Mouse (Mus musculus): ENCODE measurements around the gene Ppp1r10. TPM values are rescaled to one million over a fixed set of nuclear protein-coding genes. Genes with fewer than 3 reads are reported as not detected.

Gene Ppp1r10
- 26.1 and 27.1 TPM in 2 replicates for polyA plus RNA-seq (2012; rRNA removed)

DNA sequence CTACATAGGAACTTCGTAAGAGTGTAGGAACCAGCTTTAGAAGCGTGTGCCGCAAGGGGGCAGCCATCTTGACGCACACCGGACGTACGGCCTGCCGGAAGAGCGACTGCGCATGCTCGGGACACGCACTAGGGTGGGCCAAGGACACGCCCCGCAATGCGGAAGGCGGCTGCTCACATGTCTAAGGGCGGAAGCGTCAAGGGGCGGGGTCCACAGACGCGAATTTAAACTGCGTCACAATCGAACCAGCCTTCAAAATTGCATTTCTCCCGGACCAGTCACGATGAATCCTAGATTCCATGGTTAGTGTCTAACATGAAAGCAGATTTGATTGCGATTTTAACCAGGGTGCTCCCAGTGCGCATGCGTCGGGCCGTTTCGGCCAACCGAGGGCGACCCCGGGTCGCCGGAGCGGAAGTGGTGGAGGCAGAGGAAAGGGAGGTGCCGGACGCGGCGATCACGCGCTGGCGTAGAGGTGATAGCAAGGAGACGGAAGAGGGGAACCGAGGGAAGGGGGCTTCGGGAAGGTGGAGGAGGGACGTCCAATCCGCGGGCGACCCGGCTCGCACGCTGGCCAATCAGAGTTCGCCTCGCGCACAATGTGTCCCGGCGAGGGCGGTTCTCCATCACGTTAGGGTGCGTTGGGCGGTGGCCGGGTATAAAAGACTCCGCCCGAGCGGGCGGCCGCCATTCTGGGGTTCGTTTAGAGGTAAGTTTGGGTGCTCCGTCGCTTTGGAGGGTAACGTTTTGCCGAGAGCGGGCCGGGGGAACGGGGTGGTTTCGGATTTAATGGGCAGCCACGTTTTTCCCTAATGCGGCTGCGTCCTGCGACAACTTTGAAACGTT, at the start of gene Ppp1r10, which contains the start of gene Mrps18b:
Ppp1r10 (plus strand) TSS at position 138 of the 846 bp plus-strand sequence.
Mrps18b (minus strand) TSS at position 93 of the 846 bp plus-strand sequence.
- peaks cover 8% of the 10 kb centered on the region for H3K4me1 ChIP-seq (ENCODE audit: control insufficient read depth, insufficient read depth, insufficient read length)
- peak within 1 kb of the TSS; percentile 86 for H3K4me3 ChIP-seq (ENCODE audit: extremely low read depth, insufficient read depth, insufficient read length)
- DNase-seq (ENCODE audit: low read depth in 1 of 2, low spot score in 2 of 2): peak; percentile 99
- no peak for TF ChIP-seq CTCF (IDR thresholded peaks at IDR 0.05; ENCODE audit: extremely low read depth, insufficient read depth, insufficient read length, insufficient replicate concordance)
- TF ChIP-seq POLR2A (IDR thresholded peaks at IDR 0.05; ENCODE audit: low read depth, low read length): peak; percentile 99
- H3K36me3 ChIP-seq (ENCODE audit: control insufficient read depth, insufficient read depth, low read length): peaks cover 16% of the 10 kb centered on the region
- peak within 1 kb of the TSS; percentile 97 for H3K27ac ChIP-seq (ENCODE audit: insufficient read depth, low read length)
- H3K27me3 ChIP-seq (ENCODE audit: control insufficient read depth, insufficient read depth, low read length): no peaks in the 10 kb centered on the region
- under 1% methylated on average over 83 of the region's 83 CpGs for WGBS

DNA sequence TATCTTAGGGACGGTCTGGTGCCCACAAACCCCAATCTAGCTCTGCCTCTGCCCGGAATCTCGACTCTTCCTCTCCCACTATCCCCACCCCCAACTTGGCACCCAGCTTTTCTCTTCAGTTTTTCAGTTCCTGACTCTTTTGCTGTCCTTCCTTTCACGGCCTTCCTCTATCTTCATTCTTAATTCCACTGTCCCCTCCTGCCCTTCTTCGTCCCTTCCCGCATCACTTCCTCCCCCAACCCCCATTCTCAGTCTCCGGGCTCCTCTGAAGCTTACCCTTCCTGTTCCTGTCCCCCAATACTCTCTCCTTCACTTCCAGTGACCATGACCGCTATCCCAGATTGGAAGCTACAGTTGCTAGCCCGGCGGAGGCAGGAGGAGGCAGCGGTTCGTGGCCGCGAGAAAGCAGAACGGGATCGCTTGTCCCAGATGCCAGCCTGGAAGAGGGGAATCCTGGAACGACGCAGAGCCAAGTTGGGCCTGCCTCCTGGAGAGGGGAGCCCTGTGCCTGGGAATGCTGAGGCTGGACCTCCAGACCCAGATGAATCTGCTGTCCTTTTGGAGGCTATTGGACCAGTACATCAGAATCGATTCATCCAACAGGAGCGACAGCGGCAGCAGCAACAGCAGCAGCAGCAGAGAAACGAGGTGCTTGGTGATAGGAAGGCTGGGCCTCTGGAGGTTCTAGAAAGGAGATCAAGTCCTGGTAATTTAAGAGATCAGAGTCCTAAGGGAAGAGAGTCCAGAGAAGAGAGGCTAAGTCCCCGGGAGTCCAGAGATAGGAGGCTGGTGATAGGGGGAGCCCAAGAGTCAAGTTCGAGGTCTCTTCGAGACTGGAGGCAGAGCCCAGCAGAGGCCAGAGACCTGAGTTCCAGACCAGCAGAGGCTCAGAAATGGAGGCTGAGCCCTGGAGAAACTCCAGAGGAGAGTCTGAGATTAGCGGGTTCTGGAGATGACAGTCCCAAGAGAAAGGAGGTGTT, 49.0 kb upstream of the Ppp1r10 start:
- TF ChIP-seq CTCF (IDR thresholded peaks at IDR 0.05; ENCODE audit: extremely low read depth, insufficient read depth, insufficient read length, insufficient replicate concordance): 0 out of 2 replicates have a peak, but pooled peaks have one; percentile 32
- TF ChIP-seq POLR2A (IDR thresholded peaks at IDR 0.05; ENCODE audit: low read depth, low read length): no peak; the same call in 1 of the 2 replicates
- WGBS: 2% methylated on average over 26 of the region's 26 CpGs
- peak in 1 of 2 experiments; percentile 79 for DNase-seq (ENCODE audit: low read depth in 1 of 2, low spot score in 2 of 2)
- H3K36me3 ChIP-seq (ENCODE audit: control insufficient read depth, insufficient read depth, low read length): peaks cover 5% of the 10 kb centered on the region; the same call in 1 of the 2 replicates
- H3K4me1 ChIP-seq (ENCODE audit: control insufficient read depth, insufficient read depth, insufficient read length): peaks cover 6% of the 10 kb centered on the region; the same call in 1 of the 2 replicates
- peak overlapping the region; percentile 99 for H3K27ac ChIP-seq (ENCODE audit: insufficient read depth, low read length)
- H3K27me3 ChIP-seq (ENCODE audit: control insufficient read depth, insufficient read depth, low read length): no peaks in the 10 kb centered on the region
- H3K4me3 ChIP-seq (ENCODE audit: extremely low read depth, insufficient read depth, insufficient read length): peak overlapping the region; percentile 97

DNA sequence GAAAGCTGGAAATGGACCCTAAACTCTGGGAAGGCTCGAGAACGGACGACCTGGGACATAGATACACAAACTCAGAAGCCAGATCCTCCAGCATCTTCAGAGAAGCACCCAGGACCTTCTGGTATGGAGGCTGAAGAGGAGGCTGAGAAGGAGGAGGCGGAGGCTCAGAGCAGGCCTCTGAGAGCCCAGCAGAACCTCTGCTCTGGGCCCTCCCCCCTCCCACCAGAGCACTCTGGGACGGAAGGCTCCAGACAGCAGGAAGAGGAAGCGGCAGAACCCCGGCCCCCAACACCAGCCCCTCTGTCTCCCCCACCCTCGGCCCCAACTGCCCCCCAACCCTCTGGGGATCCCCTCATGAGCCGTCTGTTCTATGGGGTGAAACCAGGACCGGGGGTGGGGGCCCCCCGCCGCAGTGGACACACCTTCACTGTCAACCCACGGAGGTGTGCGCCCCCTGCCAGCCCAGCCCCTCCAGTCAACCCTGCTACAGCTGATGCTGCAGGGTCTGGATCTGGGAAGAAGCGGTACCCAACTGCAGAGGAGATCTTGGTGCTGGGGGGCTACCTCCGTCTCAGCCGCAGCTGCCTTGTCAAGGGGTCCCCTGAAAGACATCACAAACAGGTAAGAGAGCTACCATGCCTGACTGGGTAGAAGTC, 47.9 kb upstream of the Ppp1r10 start:
- 1% methylated on average over 17 of the region's 17 CpGs for whole genome bisulfite sequencing
- peak in 1 of 2 experiments; percentile 73 for DNase-seq (ENCODE audit: low read depth in 1 of 2, low spot score in 2 of 2)

GRCm38 (mm10) chr17:35868961-35869345, 47.3 kb upstream of the Ppp1r10 start:
- Histone ChIP-seq H3K27me3 (ENCODE audit: control insufficient read depth, insufficient read depth, low read length) (no peaks in the 10 kb centered on the region), H3K36me3 (ENCODE audit: control insufficient read depth, insufficient read depth, low read length) (peaks cover 13% of the 10 kb centered on the region), H3K4me3 (ENCODE audit: extremely low read depth, insufficient read depth, insufficient read length) (peak overlapping the region; percentile 97), H3K27ac (ENCODE audit: insufficient read depth, low read length) (peak overlapping the region; percentile 96), H3K4me1 (ENCODE audit: control insufficient read depth, insufficient read depth, insufficient read length) (peaks cover 13% of the 10 kb centered on the region; the same call in 1 of the 2 replicates)
- no peak for DNase-seq (ENCODE audit: low read depth in 1 of 2, low spot score in 2 of 2)
- TF ChIP-seq CTCF (IDR thresholded peaks at IDR 0.05; ENCODE audit: extremely low read depth, insufficient read depth, insufficient read length, insufficient replicate concordance) (no peak), POLR2A (IDR thresholded peaks at IDR 0.05; ENCODE audit: low read depth, low read length) (no peak)
- under 1% methylated on average over 7 of the region's 7 CpGs for WGBS

More for the DNA sequence above, 47.9 kb upstream of the Ppp1r10 start:
- H3K27ac ChIP-seq (ENCODE audit: insufficient read depth, low read length): peak overlapping the region; percentile 99
- peaks cover 11% of the 10 kb centered on the region; the same call in 1 of the 2 replicates for H3K4me1 ChIP-seq (ENCODE audit: control insufficient read depth, insufficient read depth, insufficient read length)
- peak overlapping the region; percentile 97 for H3K4me3 ChIP-seq (ENCODE audit: extremely low read depth, insufficient read depth, insufficient read length)
- no peaks in the 10 kb centered on the region for H3K27me3 ChIP-seq (ENCODE audit: control insufficient read depth, insufficient read depth, low read length)
- H3K36me3 ChIP-seq (ENCODE audit: control insufficient read depth, insufficient read depth, low read length): peaks cover 10% of the 10 kb centered on the region
- TF ChIP-seq POLR2A (IDR thresholded peaks at IDR 0.05; ENCODE audit: low read depth, low read length) (peak; percentile 36; the same call in 1 of the 2 replicates), CTCF (IDR thresholded peaks at IDR 0.05; ENCODE audit: extremely low read depth, insufficient read depth, insufficient read length, insufficient replicate concordance) (no peak)

GRCm38 (mm10) chr17:35869346-35870067, 46.7 kb upstream of the Ppp1r10 start:
- peak overlapping the region; percentile 97 for H3K4me3 ChIP-seq (ENCODE audit: extremely low read depth, insufficient read depth, insufficient read length)
- peaks cover 13% of the 10 kb centered on the region; the same call in 1 of the 2 replicates for H3K4me1 ChIP-seq (ENCODE audit: control insufficient read depth, insufficient read depth, insufficient read length)
- under 1% methylated on average over 7 of the region's 7 CpGs for WGBS
- TF ChIP-seq CTCF (IDR thresholded peaks at IDR 0.05; ENCODE audit: extremely low read depth, insufficient read depth, insufficient read length, insufficient replicate concordance) (no peak), POLR2A (IDR thresholded peaks at IDR 0.05; ENCODE audit: low read depth, low read length) (no peak)
- peak overlapping the region; percentile 96 for H3K27ac ChIP-seq (ENCODE audit: insufficient read depth, low read length)
- H3K27me3 ChIP-seq (ENCODE audit: control insufficient read depth, insufficient read depth, low read length): no peaks in the 10 kb centered on the region
- H3K36me3 ChIP-seq (ENCODE audit: control insufficient read depth, insufficient read depth, low read length): peaks cover 16% of the 10 kb centered on the region
- DNase-seq (ENCODE audit: low read depth in 1 of 2, low spot score in 2 of 2): no peak
